Mouse (Mus musculus) liver, embryonic 11.5 days (tissue): ENCODE data around the gene Tmem135. TPM values are rescaled to one million over a fixed set of nuclear protein-coding genes. Genes with fewer than 3 reads are reported as not detected.

Experiments used
- ATAC-seq: fragments of 200-750 bp; cut with Nextera tagmentation; replicated peaks from 2 replicates; pipeline ENCODE4 v1.8.0; 2017; ENCODE audit warnings: moderate number of reproducible peaks, mild to moderate bottlenecking, moderate TSS enrichment, moderate library complexity; ENCODE audit not compliant: low FRiP score
- DNase-seq: peaks from one replicate; pipeline ENCODE4 v3.0.0-alpha.2; 2017; ENCODE audit warnings: low spot score
- H3K27ac ChIP-seq: fragments of 300-500 bp; sonication (generic); 2 replicates; pipeline ENCODE4 v1.5.1; 2014; ENCODE audit warnings: mild to moderate bottlenecking, low read depth, low read length, control low read depth
- H3K27me3 ChIP-seq: fragments of 300-500 bp; sonication (generic); replicated peaks from 2 replicates; pipeline ENCODE4 v1.6.1; 2014; ENCODE audit warnings: low read length, mixed read lengths; ENCODE audit not compliant: control insufficient read depth, insufficient read depth
- H3K36me3 ChIP-seq: fragments of 300-500 bp; sonication (generic); 2 replicates; pipeline ENCODE4 v1.6.1; 2014; ENCODE audit warnings: mild to moderate bottlenecking, low read length, moderate library complexity, mixed read lengths; ENCODE audit not compliant: control insufficient read depth, insufficient read depth
- H3K4me1 ChIP-seq: fragments of 300-500 bp; sonication (generic); replicated peaks from 2 replicates; pipeline ENCODE4 v1.6.1; 2014; ENCODE audit warnings: low read length, mixed read lengths; ENCODE audit not compliant: control insufficient read depth, insufficient read depth
- H3K4me2 ChIP-seq: fragments of 300-500 bp; sonication (generic); 2 replicates; pipeline ENCODE4 v1.6.1; 2014; ENCODE audit warnings: mild to moderate bottlenecking, control low read depth, moderate library complexity
- H3K4me3 ChIP-seq: fragments of 300-500 bp; sonication (generic); 2 replicates; pipeline ENCODE4 v1.5.1; 2014; ENCODE audit warnings: low read depth, low read length, control low read depth
- H3K9ac ChIP-seq: fragments of 300-500 bp; sonication (generic); 2 replicates; pipeline ENCODE4 v1.6.1; 2014; ENCODE audit warnings: low read depth, low read length, control low read depth
- H3K9me3 ChIP-seq: fragments of 300-500 bp; sonication (generic); 2 replicates; pipeline ENCODE4 v1.6.1; 2016; ENCODE audit warnings: low read length, inconsistent platforms, mixed read lengths; ENCODE audit not compliant: control insufficient read depth
- WGBS: fragments of 180-500 bp; shearing (Covaris S2); extraction: QIAGEN DNeasy Blood & Tissue Kit; methylation state at CpG from one replicate; pipeline ENCODE4 v1.1.7; 2014; 5-methylcytosine and 5-hydroxymethylcytosine counted together
- polyA plus RNA-seq: library from polyadenylated mRNA; unstranded; fragments of >200 nt; fragmentation: Nextera tagmentation; extraction: Ambion mirVana; gene quantifications from 2 replicates; pipeline ENCODE4 v1.2.1, GENCODE M21; 2014

Gene Tmem135
- polyA plus RNA-seq, 1 experiment from 2014 or later = 28.9 TPM

DNA sequence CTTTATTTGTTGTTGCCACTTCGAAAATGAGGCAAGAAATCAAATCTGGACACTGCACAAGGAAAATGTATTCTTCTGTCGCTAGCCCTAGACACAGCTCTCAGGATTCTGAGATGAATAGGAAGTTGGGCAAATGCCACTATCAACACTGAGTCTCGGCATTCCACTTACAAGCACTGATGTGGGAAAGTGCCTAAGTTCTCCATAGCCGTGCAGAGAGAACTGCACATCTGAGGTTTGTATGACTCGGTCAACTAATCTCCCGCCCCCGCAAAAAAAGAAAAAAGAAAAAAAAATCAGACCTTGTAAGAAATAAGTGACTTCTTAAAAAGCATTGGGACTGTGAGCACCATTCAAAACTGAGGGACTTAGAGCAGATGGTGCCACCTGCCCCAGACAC lies 248.3 kb downstream of the Tmem135 start:
- Histone ChIP-seq H3K4me2 (no peak overlapping the region), H3K27ac (no peak overlapping the region), H3K9ac (no peak overlapping the region), H3K4me3 (no peak overlapping the region), H3K36me3 (peaks cover 8% of the 10 kb centered on the region; the same call in 1 of the 2 replicates), H3K4me1 (no peaks in the 10 kb centered on the region), H3K9me3 (no peaks in the 10 kb centered on the region), H3K27me3 (no peaks in the 10 kb centered on the region)
- DNase-seq = no peak
- 76% methylated on average over 7 of the region's 7 CpGs for WGBS
- ATAC-seq = no peak

DNA sequence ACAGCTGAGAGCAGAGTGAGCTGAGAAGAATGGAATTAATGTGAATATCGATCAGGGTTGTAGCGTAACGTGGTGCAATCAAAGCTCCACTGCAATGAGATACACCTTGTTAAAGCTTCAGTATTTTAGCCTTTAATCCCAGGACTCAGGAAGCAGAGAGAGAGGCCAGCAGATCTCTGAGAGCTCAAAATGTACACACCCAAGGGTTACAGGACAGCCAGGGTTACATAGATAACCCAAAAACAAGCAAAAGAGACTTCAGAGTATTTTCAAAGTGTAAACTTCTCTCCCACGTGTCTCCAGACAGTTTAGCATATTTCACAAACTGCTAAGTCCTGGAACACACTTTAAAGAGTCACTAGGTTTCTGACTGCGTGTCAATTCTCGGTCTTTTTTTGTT lies 248.8 kb downstream of the Tmem135 start:
- no peak for ATAC-seq
- Histone ChIP-seq H3K27me3 (no peaks in the 10 kb centered on the region), H3K9me3 (no peaks in the 10 kb centered on the region), H3K27ac (no peak overlapping the region), H3K4me3 (no peak overlapping the region), H3K4me2 (no peak overlapping the region), H3K9ac (no peak overlapping the region), H3K36me3 (peaks cover 8% of the 10 kb centered on the region; the same call in 1 of the 2 replicates), H3K4me1 (no peaks in the 10 kb centered on the region)
- DNase-seq = no peak
- 82% methylated on average over 6 of the region's 6 CpGs for WGBS

DNA sequence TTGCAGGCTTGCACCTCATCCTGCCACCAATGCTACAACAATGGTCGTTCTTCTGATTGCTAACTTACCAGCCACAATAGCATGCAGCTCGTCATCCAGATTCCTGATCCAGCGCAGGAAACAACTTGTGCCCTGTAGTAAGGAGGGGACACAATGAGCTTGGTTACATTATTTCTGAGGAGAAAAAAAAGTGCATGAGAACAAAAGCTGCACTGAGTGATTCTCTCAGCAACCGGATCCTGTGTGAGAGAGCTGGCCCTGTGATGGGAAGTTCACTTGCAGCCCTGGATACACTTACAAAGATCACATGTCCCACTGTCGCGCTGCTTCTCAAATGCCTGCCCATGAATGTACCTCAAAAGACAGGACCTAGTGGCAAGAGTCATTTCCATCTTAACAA lies 252.7 kb downstream of the Tmem135 start:
- ATAC-seq (no peak; the same call in 1 of the 2 replicates), DNase-seq (no peak)
- WGBS = 88% methylated on average over 6 of the region's 6 CpGs
- H3K27ac ChIP-seq = no peak overlapping the region
- no peak overlapping the region for H3K4me3 ChIP-seq
- H3K4me2 ChIP-seq = no peak overlapping the region
- H3K36me3 ChIP-seq = peaks cover 8% of the 10 kb centered on the region; the same call in 1 of the 2 replicates
- H3K27me3 ChIP-seq = no peaks in the 10 kb centered on the region
- no peaks in the 10 kb centered on the region for H3K9me3 ChIP-seq
- no peaks in the 10 kb centered on the region for H3K4me1 ChIP-seq
- H3K9ac ChIP-seq = no peak overlapping the region

DNA sequence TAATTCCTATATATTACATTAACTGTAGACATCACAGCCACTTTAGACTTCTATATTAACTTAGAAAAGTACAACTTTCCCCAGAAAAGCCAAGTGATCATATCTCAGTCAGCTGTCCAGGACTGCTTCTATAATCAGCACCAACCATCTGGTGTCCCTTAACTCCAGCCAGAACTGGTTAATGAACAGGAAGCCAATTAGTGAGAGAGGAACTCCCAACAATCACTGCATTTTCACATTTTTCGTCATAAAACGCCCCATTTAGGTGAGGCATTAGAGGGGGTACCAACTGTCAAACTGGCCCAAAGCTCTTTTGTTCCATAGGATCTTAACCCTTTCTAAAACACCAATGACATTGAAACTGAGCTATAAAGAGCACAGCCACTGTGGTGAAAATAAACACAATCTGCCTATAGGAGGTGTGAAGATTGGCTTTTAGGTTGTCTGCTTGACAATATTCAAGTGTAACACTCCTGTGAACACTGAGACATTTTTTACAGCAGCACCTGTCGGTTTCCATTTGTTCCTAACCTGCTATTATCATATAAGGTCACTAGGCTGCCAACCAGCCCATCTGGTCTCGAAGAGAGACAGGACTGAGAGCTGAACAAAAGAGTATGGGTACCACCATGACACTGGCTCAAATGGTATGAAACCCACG lies 263.3 kb downstream of the Tmem135 start:
- ATAC-seq = no peak
- WGBS = 73% methylated on average over 5 of the region's 5 CpGs
- H3K36me3 ChIP-seq = no peaks in the 10 kb centered on the region
- no peak overlapping the region for H3K4me2 ChIP-seq
- DNase-seq = no peak
- H3K27ac ChIP-seq = no peak overlapping the region
- no peaks in the 10 kb centered on the region for H3K9me3 ChIP-seq
- H3K9ac ChIP-seq = no peak overlapping the region
- no peak overlapping the region for H3K4me3 ChIP-seq
- H3K27me3 ChIP-seq = no peaks in the 10 kb centered on the region
- H3K4me1 ChIP-seq = no peaks in the 10 kb centered on the region

DNA sequence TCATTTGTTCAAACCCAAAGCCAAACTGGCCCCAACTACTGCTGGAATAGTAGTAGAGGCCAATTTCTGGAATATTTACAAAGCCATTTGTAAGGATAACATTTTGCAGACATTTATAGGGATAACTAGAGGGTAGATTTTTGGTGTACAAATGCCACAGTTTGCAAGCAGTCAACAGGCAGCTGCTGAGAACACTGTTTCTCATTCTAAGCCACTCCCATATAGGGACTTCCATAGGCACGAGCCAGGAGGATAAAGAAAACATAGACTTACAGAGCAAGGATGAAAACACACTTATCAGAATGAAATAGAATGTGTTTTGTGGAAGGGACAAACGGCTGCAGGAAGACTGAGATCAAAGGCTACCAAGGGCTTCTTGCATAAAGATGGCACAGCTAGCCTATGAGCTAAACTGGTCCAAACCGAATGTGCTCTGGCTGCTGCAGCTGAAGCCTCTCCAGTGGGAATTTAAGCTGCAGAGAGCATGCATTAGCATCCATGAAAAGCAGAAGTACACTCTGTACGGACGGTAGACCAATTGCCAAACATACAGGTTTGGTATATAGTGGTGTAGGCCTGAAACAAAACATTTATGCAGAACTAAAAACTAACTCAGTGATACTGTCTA lies 269.0 kb downstream of the Tmem135 start:
- no peak overlapping the region for H3K4me2 ChIP-seq
- WGBS = 70% methylated on average over 5 of the region's 5 CpGs
- no peak for DNase-seq
- H3K36me3 ChIP-seq = no peaks in the 10 kb centered on the region
- H3K27me3 ChIP-seq = no peaks in the 10 kb centered on the region
- ATAC-seq = no peak
- no peak overlapping the region for H3K9ac ChIP-seq
- no peaks in the 10 kb centered on the region for H3K4me1 ChIP-seq
- H3K9me3 ChIP-seq = no peaks in the 10 kb centered on the region
- H3K4me3 ChIP-seq = no peak overlapping the region
- no peak overlapping the region for H3K27ac ChIP-seq

DNA sequence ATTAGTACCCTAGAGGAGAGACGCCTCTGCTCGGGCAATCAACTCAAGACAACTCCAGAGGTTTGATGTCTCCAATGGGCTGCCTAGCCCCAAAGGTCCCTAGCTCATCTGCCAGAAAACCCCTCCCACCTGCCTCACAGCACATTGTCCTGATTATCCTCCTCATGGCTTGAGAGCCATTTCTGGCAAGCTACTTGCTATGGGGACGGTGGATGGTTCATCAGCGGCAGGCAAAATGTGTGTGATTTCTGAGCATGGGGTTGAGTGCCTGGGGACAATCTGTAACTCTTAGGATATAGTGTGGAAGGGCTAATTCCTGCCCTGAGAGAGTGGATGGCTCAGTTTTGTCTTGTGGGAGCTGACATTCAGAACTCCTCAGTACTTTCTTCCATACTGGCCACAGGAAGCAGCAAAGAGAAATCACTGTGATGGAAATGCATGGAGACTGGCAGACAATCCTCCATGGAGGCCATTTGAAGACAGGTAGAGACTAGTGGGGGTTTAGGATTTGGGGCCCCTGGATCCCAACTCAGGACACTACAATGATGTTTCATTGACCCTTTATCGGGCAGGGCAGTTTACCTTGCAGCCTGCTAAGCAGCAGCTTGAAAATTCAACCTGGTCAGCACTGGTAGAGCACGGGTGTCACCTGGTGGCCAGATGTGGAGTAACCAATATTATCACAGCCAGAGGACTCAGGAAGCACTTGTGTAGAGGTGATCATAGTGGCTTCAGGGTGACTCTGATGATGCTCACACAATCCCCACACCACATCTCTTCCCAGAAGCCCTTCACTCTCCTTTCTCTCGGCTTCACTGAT lies 277.7 kb downstream of the Tmem135 start:
- Histone ChIP-seq H3K9ac (no peak overlapping the region), H3K9me3 (no peaks in the 10 kb centered on the region), H3K4me2 (no peak overlapping the region), H3K4me3 (no peak overlapping the region), H3K36me3 (no peaks in the 10 kb centered on the region), H3K27ac (no peak overlapping the region), H3K4me1 (no peaks in the 10 kb centered on the region), H3K27me3 (no peaks in the 10 kb centered on the region)
- ATAC-seq (0 out of 2 replicates have a peak, but pooled peaks have one; percentile 51), DNase-seq (peak; percentile 45)
- 59% methylated on average over 7 of the region's 7 CpGs for WGBS

DNA sequence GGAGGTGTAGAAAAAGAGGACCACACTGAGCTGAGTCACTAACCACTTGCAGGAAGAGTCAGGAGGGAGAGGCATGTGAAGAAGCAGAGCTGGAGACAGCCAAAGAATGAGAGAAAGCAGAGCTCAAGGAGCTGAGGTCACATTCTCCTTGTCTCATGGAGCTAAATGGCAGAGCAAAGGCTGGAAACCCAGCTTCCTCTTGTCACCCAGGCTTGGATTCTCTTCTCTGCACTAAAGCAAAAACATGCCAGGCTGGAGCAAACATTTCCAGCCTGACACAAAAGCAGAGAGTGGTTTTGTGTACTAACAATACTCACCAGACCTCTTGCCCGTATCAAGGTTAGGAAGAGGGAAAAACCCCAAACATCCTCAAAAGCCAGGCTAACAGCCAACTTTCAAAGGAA lies 287.8 kb downstream of the Tmem135 start:
- no peak for ATAC-seq
- WGBS = 71% methylated on average over 1 of the region's 1 CpGs
- H3K27me3 ChIP-seq = no peaks in the 10 kb centered on the region
- H3K4me3 ChIP-seq = no peak overlapping the region
- no peaks in the 10 kb centered on the region for H3K9me3 ChIP-seq
- H3K36me3 ChIP-seq = no peaks in the 10 kb centered on the region
- no peaks in the 10 kb centered on the region for H3K4me1 ChIP-seq
- DNase-seq = no peak
- no peak overlapping the region for H3K9ac ChIP-seq
- H3K27ac ChIP-seq = peak overlapping the region; percentile 6; the same call in 1 of the 2 replicates
- no peak overlapping the region for H3K4me2 ChIP-seq

DNA sequence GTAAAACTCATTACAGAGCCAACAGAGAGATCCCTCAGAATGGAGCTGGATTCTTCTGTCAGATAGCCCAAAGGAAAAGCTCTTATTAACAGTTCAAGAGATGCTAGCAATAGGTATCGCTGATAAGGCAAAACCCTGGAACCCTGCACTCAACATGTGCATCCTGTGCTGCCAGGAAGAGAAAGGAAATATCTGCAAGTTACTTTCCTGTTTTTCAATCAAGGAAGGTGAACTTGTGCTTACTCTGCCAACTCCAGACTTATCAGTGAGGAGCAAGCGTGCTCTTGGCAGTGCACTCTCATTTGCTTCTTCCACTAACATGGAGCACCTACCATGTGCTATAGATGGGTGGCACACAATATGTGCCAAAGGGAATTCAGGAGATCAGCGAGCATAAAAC lies 288.4 kb downstream of the Tmem135 start:
- Histone ChIP-seq H3K27ac (no peak overlapping the region), H3K27me3 (no peaks in the 10 kb centered on the region), H3K4me3 (no peak overlapping the region), H3K36me3 (no peaks in the 10 kb centered on the region), H3K4me2 (no peak overlapping the region), H3K9me3 (no peaks in the 10 kb centered on the region), H3K4me1 (no peaks in the 10 kb centered on the region), H3K9ac (no peak overlapping the region)
- WGBS = 48% methylated on average over 3 of the region's 3 CpGs
- DNase-seq = no peak
- ATAC-seq = no peak
